Mouse (Mus musculus): Measurements from ENCODE around the gene Scd4. TPM values are rescaled to one million over a fixed set of nuclear protein-coding genes. Genes with fewer than 3 reads are reported as not detected.
"Not testable (repeated sequence)": the region's sequence is repeated elsewhere in the genome, so short reads cannot be mapped to it uniquely, and the experiment has no call there.

Scd4 gene
- polyA plus RNA-seq, 1 experiment from 2014 or later, result 0.08 TPM

GRCm38 (mm10) chr19:44306171-44306570 is 26.7 kb upstream of the Scd4 start:
- no peak for DNase-seq (ENCODE audit: low spot score)
- WGBS, result 53% methylated on average over 7 of the region's 7 CpGs
- Histone ChIP-seq H3K4me3 (ENCODE audit: low read depth, low read length) (no peak overlapping the region), H3K27ac (replicated peaks) (no peak overlapping the region), H3K9me3 (ENCODE audit: control insufficient read depth, low read length) (no peaks in the 10 kb centered on the region), H3K36me3 (ENCODE audit: control insufficient read depth, insufficient read depth, low read length) (peaks cover 30% of the 10 kb centered on the region), H3K4me2 (replicated peaks; ENCODE audit: low read depth) (no peak overlapping the region), H3K4me1 (replicated peaks; ENCODE audit: control insufficient read depth, insufficient read depth) (no peaks in the 10 kb centered on the region), H3K27me3 (ENCODE audit: control insufficient read depth, insufficient read depth, low read length) (no peaks in the 10 kb centered on the region), H3K9ac (ENCODE audit: low read length) (no peak overlapping the region)
- TF ChIP-seq EP300 (optimal IDR thresholded peaks at IDR 0.05) (no peak), CTCF (IDR thresholded peaks at IDR 0.05; ENCODE audit: low read depth) (no peak)
- no peak for ATAC-seq (ENCODE audit: low FRiP score, low TSS enrichment)

GRCm38 (mm10) chr19:44307101-44307914 is 25.6 kb upstream of the Scd4 start:
- no peak for DNase-seq (ENCODE audit: low spot score)
- Histone ChIP-seq H3K27me3 (ENCODE audit: control insufficient read depth, insufficient read depth, low read length) (no peaks in the 10 kb centered on the region), H3K4me2 (replicated peaks; ENCODE audit: low read depth) (no peak overlapping the region), H3K4me3 (ENCODE audit: low read depth, low read length) (no peak overlapping the region), H3K4me1 (replicated peaks; ENCODE audit: control insufficient read depth, insufficient read depth) (no peaks in the 10 kb centered on the region; the same call in 1 of the 2 replicates), H3K9me3 (ENCODE audit: control insufficient read depth, low read length) (no peaks in the 10 kb centered on the region), H3K9ac (ENCODE audit: low read length) (no peak overlapping the region), H3K36me3 (ENCODE audit: control insufficient read depth, insufficient read depth, low read length) (peaks cover 24% of the 10 kb centered on the region), H3K27ac (replicated peaks) (no peak overlapping the region)
- TF ChIP-seq CTCF (IDR thresholded peaks at IDR 0.05; ENCODE audit: low read depth) (no peak), EP300 (optimal IDR thresholded peaks at IDR 0.05) (no peak)
- WGBS, result 75% methylated on average over 9 of the region's 9 CpGs
- ATAC-seq (ENCODE audit: low FRiP score, low TSS enrichment), result no peak

GRCm38 (mm10) chr19:44307915-44308470 is 24.9 kb upstream of the Scd4 start:
- no peaks in the 10 kb centered on the region for H3K27me3 ChIP-seq (ENCODE audit: control insufficient read depth, insufficient read depth, low read length)
- H3K4me2 ChIP-seq (replicated peaks; ENCODE audit: low read depth), result no peak overlapping the region
- TF ChIP-seq EP300 (optimal IDR thresholded peaks at IDR 0.05), result no peak
- TF ChIP-seq CTCF (IDR thresholded peaks at IDR 0.05; ENCODE audit: low read depth), result no peak
- 73% methylated on average over 6 of the region's 6 CpGs for WGBS
- ATAC-seq (ENCODE audit: low FRiP score, low TSS enrichment), result no peak
- no peaks in the 10 kb centered on the region; the same call in 1 of the 2 replicates for H3K4me1 ChIP-seq (replicated peaks; ENCODE audit: control insufficient read depth, insufficient read depth)
- H3K9me3 ChIP-seq (ENCODE audit: control insufficient read depth, low read length), result no peaks in the 10 kb centered on the region
- DNase-seq (ENCODE audit: low spot score), result no peak
- no peak overlapping the region for H3K9ac ChIP-seq (ENCODE audit: low read length)
- peaks cover 24% of the 10 kb centered on the region for H3K36me3 ChIP-seq (ENCODE audit: control insufficient read depth, insufficient read depth, low read length)
- no peak overlapping the region for H3K4me3 ChIP-seq (ENCODE audit: low read depth, low read length)
- H3K27ac ChIP-seq (replicated peaks), result no peak overlapping the region

GRCm38 (mm10) chr19:44308611-44309246 is 24.2 kb upstream of the Scd4 start:
- H3K4me3 ChIP-seq (ENCODE audit: low read depth, low read length), result no peak overlapping the region
- no peaks in the 10 kb centered on the region for H3K9me3 ChIP-seq (ENCODE audit: control insufficient read depth, low read length)
- no peak for DNase-seq (ENCODE audit: low spot score)
- no peak overlapping the region for H3K27ac ChIP-seq (replicated peaks)
- H3K36me3 ChIP-seq (ENCODE audit: control insufficient read depth, insufficient read depth, low read length), result peaks cover 24% of the 10 kb centered on the region
- no peak overlapping the region for H3K4me2 ChIP-seq (replicated peaks; ENCODE audit: low read depth)
- H3K4me1 ChIP-seq (replicated peaks; ENCODE audit: control insufficient read depth, insufficient read depth), result no peaks in the 10 kb centered on the region; the same call in 1 of the 2 replicates
- WGBS, result 76% methylated on average over 8 of the region's 8 CpGs
- H3K27me3 ChIP-seq (ENCODE audit: control insufficient read depth, insufficient read depth, low read length), result no peaks in the 10 kb centered on the region
- H3K9ac ChIP-seq (ENCODE audit: low read length), result no peak overlapping the region
- no peak for TF ChIP-seq CTCF (IDR thresholded peaks at IDR 0.05; ENCODE audit: low read depth)
- ATAC-seq (ENCODE audit: low FRiP score, low TSS enrichment), result no peak

- Histone ChIP-seq H3K4me2 (replicated peaks; ENCODE audit: low read depth) (no peak overlapping the region), H3K9ac (ENCODE audit: low read length) (no peak overlapping the region), H3K27me3 (ENCODE audit: control insufficient read depth, insufficient read depth, low read length) (no peaks in the 10 kb centered on the region), H3K4me3 (ENCODE audit: low read depth, low read length) (no peak overlapping the region), H3K27ac (replicated peaks) (no peak overlapping the region), H3K4me1 (replicated peaks; ENCODE audit: control insufficient read depth, insufficient read depth) (no peaks in the 10 kb centered on the region; the same call in 1 of the 2 replicates), H3K9me3 (ENCODE audit: control insufficient read depth, low read length) (no peaks in the 10 kb centered on the region), H3K36me3 (ENCODE audit: control insufficient read depth, insufficient read depth, low read length) (peaks cover 17% of the 10 kb centered on the region)
- DNase-seq (ENCODE audit: low spot score), result no peak
- WGBS, result 75% methylated on average over 12 of the region's 12 CpGs
- no peak for ATAC-seq (ENCODE audit: low FRiP score, low TSS enrichment)
- TF ChIP-seq EP300 (optimal IDR thresholded peaks at IDR 0.05) (no peak), CTCF (IDR thresholded peaks at IDR 0.05; ENCODE audit: low read depth) (peak; percentile 35; the same call in 1 of the 2 replicates)
Measured at GRCm38 (mm10) chr19:44309351-44310154, 23.3 kb upstream of the Scd4 start.

GRCm38 (mm10) chr19:44310155-44310575 is 22.7 kb upstream of the Scd4 start:
- not testable (repeated sequence) for ATAC-seq (ENCODE audit: low FRiP score, low TSS enrichment); DNase-seq (ENCODE audit: low spot score); H3K4me1 ChIP-seq (replicated peaks; ENCODE audit: control insufficient read depth, insufficient read depth); H3K4me3 ChIP-seq (ENCODE audit: low read depth, low read length); H3K9me3 ChIP-seq (ENCODE audit: control insufficient read depth, low read length); H3K4me2 ChIP-seq (replicated peaks; ENCODE audit: low read depth); H3K27ac ChIP-seq (replicated peaks); H3K9ac ChIP-seq (ENCODE audit: low read length); H3K27me3 ChIP-seq (ENCODE audit: control insufficient read depth, insufficient read depth, low read length)
- 94% methylated on average over 1 of the region's 1 CpGs for WGBS
- H3K36me3 ChIP-seq (ENCODE audit: control insufficient read depth, insufficient read depth, low read length), result peaks cover 11% of the 10 kb centered on the region; the same call in 1 of the 2 replicates
